Mouse (Mus musculus) liver, adult (tissue): Measurements from ENCODE around the gene Camk2g.

Experiments used
- GATA4 ChIP-seq: IDR thresholded peaks from 2 replicates; pipeline ENCODE4 v1.6.1; 2014; ENCODE audit warnings: mild to moderate bottlenecking, low read length; ENCODE audit not compliant: insufficient replicate concordance

The Camk2g gene

DNA sequence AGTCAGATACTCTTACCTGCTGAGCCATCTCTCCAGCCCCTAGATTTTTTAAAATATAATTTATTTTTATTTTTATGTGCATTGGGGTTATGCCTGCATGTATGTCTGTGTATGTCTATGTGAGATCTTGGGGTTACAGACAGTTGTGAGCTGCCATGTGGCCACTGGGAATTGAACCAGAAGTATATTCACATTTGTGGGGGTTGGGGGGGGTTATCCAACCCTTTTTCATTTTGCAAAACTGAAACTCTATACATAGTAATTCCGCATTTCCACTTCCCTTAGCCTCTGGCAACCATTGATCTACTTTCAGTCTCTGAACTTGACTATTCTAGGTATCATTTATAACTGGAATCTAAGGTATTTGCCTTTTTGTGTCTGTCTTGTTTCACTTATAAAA, 30.6 kb upstream of the Camk2g start:
- no peak for TF ChIP-seq GATA4

DNA sequence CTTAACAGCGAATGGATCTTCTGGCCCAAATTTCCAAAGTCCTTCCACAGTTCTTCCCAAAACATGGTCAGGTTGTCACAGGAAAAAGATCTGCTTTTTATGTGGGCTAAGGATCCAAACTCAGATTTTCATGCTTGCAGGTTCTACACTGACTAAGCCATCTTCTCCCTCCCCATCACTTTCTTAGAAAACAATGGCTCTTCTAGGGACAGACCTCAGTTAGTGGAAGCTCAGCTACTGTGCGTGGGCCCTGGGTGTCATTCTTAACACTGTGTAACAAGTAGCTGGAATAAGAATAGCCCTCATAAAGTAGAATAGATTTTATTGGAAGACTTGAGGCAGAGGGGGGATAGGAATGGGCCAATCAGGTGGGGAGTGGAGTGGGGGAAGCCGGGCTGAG, 21.6 kb upstream of the Camk2g start:
- no peak for TF ChIP-seq GATA4

- no peak for TF ChIP-seq GATA4
Observed at GRCm38 (mm10) chr14:20811779-20812406, 18.0 kb upstream of the Camk2g start.

- TF ChIP-seq GATA4: no peak
Observed at GRCm38 (mm10) chr14:20811236-20811635, 17.3 kb upstream of the Camk2g start.

DNA sequence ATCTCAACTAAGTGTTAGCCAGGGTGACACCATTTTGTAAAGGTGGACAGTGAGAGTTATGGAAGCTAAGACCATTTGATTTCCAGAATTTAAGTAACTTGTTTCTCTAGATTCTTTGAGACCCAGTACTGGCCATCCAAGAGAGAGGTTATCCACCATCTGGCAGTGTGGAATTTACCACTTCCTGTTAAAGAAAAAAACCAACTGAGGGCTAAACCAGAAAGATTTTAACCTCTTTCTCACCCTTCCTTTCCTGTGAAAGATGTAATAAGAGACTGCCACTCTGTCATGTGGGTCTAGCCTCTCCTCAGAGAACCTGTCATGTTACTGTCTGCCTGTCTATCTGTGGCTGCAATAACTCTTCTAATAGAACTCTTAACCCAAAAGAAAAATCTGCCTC, 15.9 kb upstream of the Camk2g start:
- no peak for TF ChIP-seq GATA4

DNA sequence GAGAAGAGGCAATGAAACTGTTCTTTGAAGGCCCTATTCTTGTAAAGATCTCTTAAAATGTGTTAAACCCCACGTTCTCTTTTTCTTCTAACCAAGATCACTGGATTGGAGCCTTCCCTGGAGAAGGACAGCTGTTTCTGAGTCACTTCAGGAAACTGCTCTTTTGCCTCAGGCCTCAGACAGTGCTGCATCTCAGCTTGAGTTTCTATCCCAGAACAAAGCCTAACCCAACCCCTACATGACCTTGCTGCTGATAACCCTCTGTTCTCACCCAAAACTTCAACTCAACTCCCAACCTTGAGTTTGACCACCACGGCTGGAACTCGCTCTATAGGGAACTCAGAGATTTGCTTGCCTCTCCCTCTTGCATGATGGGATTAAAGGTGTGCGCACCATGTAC, 15.5 kb upstream of the Camk2g start:
- no peak for TF ChIP-seq GATA4

DNA sequence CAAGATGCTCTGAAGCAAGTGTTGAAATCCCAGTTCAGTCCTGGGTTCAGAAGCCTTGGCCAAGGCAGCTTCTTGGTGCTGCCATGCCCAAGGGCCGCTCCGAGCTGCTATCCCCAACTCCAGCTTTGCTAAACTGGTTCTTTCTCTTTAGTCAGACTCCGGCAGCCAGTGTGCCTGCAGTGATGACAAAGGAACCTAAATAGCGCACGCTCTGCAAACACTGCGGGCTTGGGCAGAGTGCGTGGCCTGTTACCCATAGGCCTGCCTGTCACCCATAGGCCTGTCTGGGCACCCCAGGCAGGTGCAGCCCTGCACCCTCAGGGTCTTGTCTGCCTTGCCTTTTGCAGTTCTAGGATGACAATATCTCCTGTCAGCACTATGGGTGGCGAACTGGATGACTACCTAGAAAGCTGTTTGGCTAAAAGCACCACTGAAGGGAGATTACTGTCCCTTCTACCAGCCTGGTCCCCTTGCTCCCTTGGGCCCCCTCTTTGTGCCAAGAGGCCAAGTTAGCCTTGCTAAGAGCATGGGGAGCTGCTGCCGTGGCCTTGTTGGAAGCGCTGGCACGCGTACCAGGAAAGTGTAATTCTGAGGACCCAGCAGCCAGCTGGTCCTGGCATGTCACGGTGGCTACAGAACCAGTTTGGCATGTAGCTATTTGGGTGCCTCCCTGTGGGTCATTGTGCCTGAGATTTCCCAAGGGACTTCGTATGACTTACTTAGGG, 12.4 kb upstream of the Camk2g start:
- TF ChIP-seq GATA4: no peak

DNA sequence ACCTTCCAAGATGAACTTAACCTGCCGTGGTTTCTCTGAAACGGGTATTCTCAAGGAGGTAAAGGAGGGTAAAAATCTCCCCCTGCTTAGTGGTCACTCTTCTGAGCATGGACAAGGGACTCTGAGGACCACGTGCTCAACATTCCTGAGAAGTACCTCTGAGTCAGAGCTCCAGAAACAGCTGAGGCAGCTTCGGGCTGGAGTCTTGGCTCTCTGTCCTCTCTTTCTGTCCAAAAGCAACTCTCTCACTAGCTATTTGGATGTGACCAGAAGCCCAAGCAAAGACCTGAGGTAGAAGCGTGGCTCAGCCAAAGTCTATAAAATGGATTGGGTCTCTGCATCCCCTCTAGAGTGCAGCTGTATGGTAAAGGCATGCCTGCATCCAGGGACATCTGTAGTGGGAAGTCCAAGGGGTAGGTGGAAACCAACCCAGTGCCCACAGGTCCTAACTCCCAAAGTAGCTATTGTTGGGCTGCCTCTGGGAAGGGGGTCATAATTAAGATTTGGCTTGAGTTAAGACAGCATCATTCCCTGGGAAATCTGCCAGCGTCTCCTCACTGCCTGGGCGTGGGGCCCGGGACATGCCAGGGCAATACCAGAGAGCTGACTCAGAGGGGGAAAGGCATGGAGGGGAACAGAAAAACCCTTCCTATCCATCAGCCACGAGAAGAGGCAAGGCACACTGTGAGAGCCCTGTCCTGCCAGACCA, 11.2 kb upstream of the Camk2g start:
- TF ChIP-seq GATA4: no peak

GRCm38 (mm10) chr14:20804481-20804880, 10.6 kb upstream of the Camk2g start:
- no peak for TF ChIP-seq GATA4

- no peak for TF ChIP-seq GATA4
Observed at GRCm38 (mm10) chr14:20803606-20803938, 9.7 kb upstream of the Camk2g start.

DNA sequence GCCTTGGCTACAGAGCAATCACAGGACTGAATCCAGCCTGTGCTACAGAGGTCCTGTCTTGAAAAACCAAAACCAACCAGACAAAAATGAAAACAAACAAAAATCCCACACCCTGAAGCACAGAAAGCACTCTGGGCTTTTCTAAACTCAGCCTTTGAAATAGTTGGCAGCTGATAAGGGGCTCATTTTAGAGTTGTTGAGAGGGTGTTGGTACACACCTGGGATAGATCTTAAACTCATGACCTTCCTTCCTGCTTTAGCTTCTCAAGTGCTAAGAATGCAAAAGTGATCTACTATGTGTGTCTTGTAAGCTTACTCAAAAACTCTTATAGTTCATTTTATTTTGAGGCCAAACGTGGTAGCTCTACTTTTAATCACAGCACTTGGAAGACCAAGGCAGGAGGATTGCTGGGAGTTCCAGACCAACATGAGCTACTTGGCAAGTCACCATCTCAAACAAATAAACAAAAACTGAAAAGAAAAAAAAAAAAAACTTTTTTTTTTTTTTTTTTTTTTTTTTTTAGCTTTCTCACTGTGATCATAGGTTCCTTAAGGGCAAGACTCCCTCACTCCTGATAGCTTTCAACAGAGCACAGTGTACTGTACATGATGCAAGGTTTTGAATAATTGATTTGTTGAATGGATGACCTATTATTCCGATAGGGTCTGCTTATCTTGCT, 9.2 kb upstream of the Camk2g start:
- no peak for TF ChIP-seq GATA4

DNA sequence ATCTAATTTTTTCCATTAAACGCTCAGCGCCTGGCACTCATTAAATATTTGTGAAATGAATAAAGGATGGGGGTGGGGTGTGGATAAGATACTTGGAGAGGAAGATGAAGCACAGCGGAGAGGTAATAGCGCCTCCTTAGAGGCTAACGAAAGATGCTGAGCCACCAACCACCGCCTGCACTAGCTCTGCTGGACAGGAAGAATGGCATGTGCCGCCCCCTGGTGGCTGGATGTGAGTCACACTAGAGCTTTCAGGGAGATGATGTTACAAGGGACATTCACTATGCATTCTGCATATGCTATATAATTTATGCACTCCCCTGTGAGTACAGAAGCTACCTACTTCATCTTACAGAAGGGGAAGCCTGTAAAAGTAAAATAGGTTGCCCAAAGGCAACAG, 4.9 kb upstream of the Camk2g start:
- no peak for TF ChIP-seq GATA4

GRCm38 (mm10) chr14:20798300-20798699, 4.4 kb upstream of the Camk2g start:
- TF ChIP-seq GATA4: no peak

DNA sequence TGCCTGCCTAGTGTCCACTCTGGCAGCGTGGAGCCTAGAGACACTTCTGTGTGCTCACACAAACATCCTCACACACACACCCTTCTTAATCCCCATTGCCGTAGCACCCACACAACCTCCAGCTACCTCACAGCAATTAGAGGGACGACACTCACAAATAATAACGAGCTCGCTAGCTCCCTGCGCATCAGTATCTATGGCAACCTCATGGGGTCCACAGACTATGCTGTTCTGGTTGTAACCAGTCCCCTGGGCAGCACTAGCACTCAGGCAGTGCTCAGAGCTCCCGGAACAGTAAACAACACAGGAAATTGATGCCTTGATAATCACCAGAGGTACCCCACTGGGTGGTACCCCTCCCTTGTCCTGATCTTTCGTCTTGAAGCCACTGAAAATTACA, 2.8 kb upstream of the Camk2g start:
- no peak for TF ChIP-seq GATA4

DNA sequence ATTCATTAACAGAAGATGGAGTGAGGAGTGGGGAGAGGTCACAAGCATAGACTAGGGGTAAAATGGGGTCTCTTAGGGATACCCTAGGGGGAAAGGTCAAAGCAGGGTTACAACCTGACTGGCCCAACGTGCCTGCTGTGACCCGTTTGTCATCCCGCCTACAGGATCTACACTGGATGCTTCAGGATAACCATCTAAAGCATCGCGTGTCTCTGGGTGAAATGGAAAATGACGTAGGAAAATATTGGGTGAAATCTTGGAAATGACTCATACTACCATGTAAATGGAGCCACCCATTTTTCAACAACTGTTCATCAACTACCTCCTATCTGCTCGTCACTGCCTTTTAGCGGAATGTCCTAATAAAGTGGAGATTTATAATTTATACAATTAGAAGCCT, 2.3 kb upstream of the Camk2g start:
- no peak for TF ChIP-seq GATA4
